In the genomic region with DNA sequence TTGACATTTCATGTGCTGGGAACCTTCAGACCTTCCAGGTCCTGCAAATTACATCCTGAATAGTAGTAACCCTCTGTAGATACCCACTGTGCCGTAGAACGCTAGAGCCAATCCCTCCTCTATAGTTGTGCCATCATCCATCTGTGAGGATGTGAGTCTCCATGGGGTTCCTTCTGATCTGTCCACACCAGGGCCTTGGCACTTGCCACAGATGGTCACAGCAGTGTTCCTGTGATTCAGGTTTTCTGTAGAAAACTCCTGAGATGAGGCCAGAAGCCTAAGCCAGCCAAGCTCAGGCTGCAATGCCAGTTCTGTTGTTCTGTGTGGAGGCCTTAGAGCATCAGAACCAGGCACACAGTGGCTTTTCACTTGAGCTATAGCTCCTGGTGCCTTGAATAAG, we compare ENCODE assay signal across 18 mouse cellular contexts.
DNase-seq lines count a peak whose midpoint lies in the region; ATAC-seq and TF ChIP-seq lines count a peak whose summit lies in the region.
"Had no signal": no experiment of that assay in that cellular context is flagged by ENCODE, and none has a peak within 500 bp of the region (broad histone marks: within the 10 kb centered on the region; RNA-seq: fewer than 3 reads in every experiment).

No protein-coding gene starts in this region.

- WGBS in forebrain, postnatal 0 days: 89% methylated on average over 2 of the region's 2 CpGs
- 91% methylated on average over 2 of the region's 2 CpGs for WGBS in forebrain, embryonic 11.5 days

- TF ChIP-seq CTCF in forebrain, postnatal 0 days (IDR thresholded peaks at IDR 0.05; ENCODE audit: low read depth): no peak

- no peak overlapping the region for H3K4me2 ChIP-seq in forebrain, postnatal 0 days (ENCODE audit: low read depth)
- H3K4me2 ChIP-seq in forebrain, embryonic 11.5 days (ENCODE audit: low read depth, low read length, severe bottlenecking): no peak overlapping the region
- H3K4me2 ChIP-seq: heart, embryonic 15.5 days had no signal

- H3K9ac ChIP-seq in forebrain, postnatal 0 days: no peak overlapping the region
- H3K9ac ChIP-seq in forebrain, embryonic 11.5 days (ENCODE audit: low read length): no peak overlapping the region
- H3K9ac ChIP-seq: heart, embryonic 15.5 days had no signal

- no peak overlapping the region for H3K27ac ChIP-seq in forebrain, postnatal 0 days (ENCODE audit: low read depth, low read length)
- no peak overlapping the region for H3K27ac ChIP-seq in forebrain, embryonic 11.5 days (ENCODE audit: low read depth, low read length)
- H3K27ac ChIP-seq: embryonic facial prominence, embryonic 10.5 days; heart, embryonic 15.5 days; kidney, postnatal 0 days; macrophage had no signal

- H3K4me1 ChIP-seq in forebrain, postnatal 0 days (ENCODE audit: insufficient read depth): no peaks in the 10 kb centered on the region
- no peaks in the 10 kb centered on the region for H3K4me1 ChIP-seq in forebrain, embryonic 11.5 days (replicated peaks; ENCODE audit: control insufficient read depth, insufficient read depth, low read length)
- H3K4me1 ChIP-seq: embryonic facial prominence, embryonic 10.5 days; heart, embryonic 15.5 days had no signal

- no peak overlapping the region for H3K4me3 ChIP-seq in forebrain, postnatal 0 days (ENCODE audit: low read depth, low read length)
- no peak overlapping the region for H3K4me3 ChIP-seq in forebrain, embryonic 11.5 days (ENCODE audit: low read depth, low read length)
- H3K4me3 ChIP-seq: embryonic facial prominence, embryonic 10.5 days; heart, embryonic 15.5 days had no signal

- no peak for DNase-seq in forebrain, postnatal 0 days
- no peak for DNase-seq in forebrain, embryonic 11.5 days (ENCODE audit: low spot score)
- DNase-seq in Muller cell, postnatal 12 days (ENCODE audit: inconsistent ontology term): peak; percentile 20
- peak; percentile 90 to 96 for DNase-seq in cerebellum, adult 18-20 months
- peak; percentile 85 to 92 for DNase-seq in cerebellum, postnatal 14 days
- no peak for DNase-seq in kidney, adult 18-20 months
- DNase-seq in testis, postnatal 10 days (ENCODE audit: low spot score): no peak
- DNase-seq: adrenal gland, postnatal 14 days; heart, postnatal 4 days; kidney, adult 11 months; right cerebral cortex, postnatal 4 days; thymus, postnatal 36 days had no signal

- no peaks in the 10 kb centered on the region for H3K27me3 ChIP-seq in forebrain, postnatal 0 days (ENCODE audit: insufficient read depth, low read length)
- H3K27me3 ChIP-seq in forebrain, embryonic 11.5 days (ENCODE audit: control insufficient read depth, insufficient read depth, low read length): no peaks in the 10 kb centered on the region
- H3K27me3 ChIP-seq: heart, embryonic 15.5 days had no signal

- no peaks in the 10 kb centered on the region for H3K9me3 ChIP-seq in forebrain, postnatal 0 days (ENCODE audit: low read length)
- H3K9me3 ChIP-seq in forebrain, embryonic 11.5 days (ENCODE audit: control insufficient read depth, low read length): no peaks in the 10 kb centered on the region
- H3K9me3 ChIP-seq: embryonic facial prominence, embryonic 10.5 days; heart, embryonic 15.5 days had no signal

- H3K36me3 ChIP-seq in forebrain, postnatal 0 days (ENCODE audit: insufficient read depth): no peaks in the 10 kb centered on the region
- no peaks in the 10 kb centered on the region for H3K36me3 ChIP-seq in forebrain, embryonic 11.5 days (ENCODE audit: control insufficient read depth, insufficient read depth, low read length)
- H3K36me3 ChIP-seq: embryonic facial prominence, embryonic 10.5 days; heart, embryonic 15.5 days had no signal

- 0 out of 2 replicates have a peak, but pooled peaks have one; percentile 12 for ATAC-seq in forebrain, postnatal 0 days
- no peak for ATAC-seq in forebrain, embryonic 11.5 days (replicated peaks; ENCODE audit: low FRiP score)
- ATAC-seq: forebrain, embryonic 16.5 days; midbrain, embryonic 16.5 days had no signal

Comparison
In these comparisons a context has a peak if more than half of its experiments do, and no peak if none do; other contexts are left out.
1. DNase-seq: peak in Muller cell, postnatal 12 days (single experiment), cerebellum, adult 18-20 months (2 of 2) and cerebellum, postnatal 14 days (2 of 2); none in forebrain, postnatal 0 days (single experiment), forebrain, embryonic 11.5 days (single experiment), kidney, adult 18-20 months (single experiment) and testis, postnatal 10 days (single experiment).